Mouse (Mus musculus) ES-E14 (cell line): ENCODE results near the gene Tmem72.

Experiments
- MAFK ChIP-seq: IDR thresholded peaks from 2 replicates; pipeline ENCODE4 v1.6.1; 2014; ENCODE audit warnings: mild to moderate bottlenecking, low read depth, low read length, inconsistent platforms; ENCODE audit not compliant: insufficient read depth
- ZNF384 ChIP-seq: IDR thresholded peaks from 2 replicates; pipeline ENCODE4 v1.6.1; 2012; ENCODE audit warnings: low read depth, low read length, inconsistent platforms

DNA sequence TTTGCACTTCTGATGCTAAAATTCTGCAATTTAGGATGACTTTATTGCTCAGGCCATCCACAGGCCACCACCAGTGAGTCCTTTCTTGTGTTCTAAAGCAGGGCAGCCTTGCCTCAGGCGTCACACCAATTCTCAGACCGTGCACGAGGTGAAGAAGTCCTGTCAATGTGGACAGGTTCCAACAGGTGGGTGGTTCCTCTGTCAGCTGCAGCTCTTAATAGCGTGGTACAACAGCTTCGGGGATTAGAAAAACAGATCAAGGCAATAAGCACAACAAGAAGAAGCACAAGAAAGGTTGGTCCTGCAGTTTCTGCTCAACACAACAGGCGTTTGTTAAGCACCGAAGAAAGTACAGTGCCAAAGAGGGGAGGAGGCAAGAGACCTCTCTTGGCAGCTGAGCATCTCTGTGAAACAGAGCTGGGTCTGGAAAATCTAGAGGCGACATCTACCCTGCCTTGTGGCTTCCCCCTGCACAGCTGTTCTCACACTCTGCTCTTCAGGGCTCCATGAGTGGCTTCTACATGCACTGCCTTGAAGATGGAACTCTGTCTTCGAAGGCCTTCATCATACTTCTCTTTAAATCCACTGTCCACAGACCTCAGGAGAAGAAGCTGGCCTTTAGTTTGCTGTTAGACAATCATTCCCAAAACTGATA, 80.0 kb downstream of the Tmem72 start:
- TF ChIP-seq MAFK (no peak), ZNF384 (no peak)
